Mouse (Mus musculus) lung, adult 2 months (tissue): ENCODE measurements around the gene Ptk6. TPM values are rescaled to one million over a fixed set of nuclear protein-coding genes. Genes with fewer than 3 reads are reported as not detected.
A peak's percentile ranks its signal among the peaks of the same experiment; 100 is the strongest.

ENCODE experiments used
- DNase-seq: peaks from one replicate; pipeline ENCODE4 v3.0.0; 2022
- H3K4me1 ChIP-seq: fragments of 200-500 bp; 2 replicates; pipeline ENCODE4 v1.6.1; 2011; ENCODE audit warnings: low read length; ENCODE audit not compliant: control insufficient read depth, insufficient read depth
- H3K4me3 ChIP-seq: fragments of 200-500 bp; replicated peaks from 2 replicates; pipeline ENCODE3; 2011; ENCODE audit warnings: low read depth, mild to moderate bottlenecking, control low read depth, low read length; ENCODE audit errors: extremely low read depth
- CTCF ChIP-seq: fragments of 200-500 bp; IDR thresholded peaks from 2 replicates; pipeline ENCODE4 v1.5.1; 2011; ENCODE audit warnings: mild to moderate bottlenecking, low read length, control low read depth; ENCODE audit not compliant: insufficient read depth
- POLR2A ChIP-seq: fragments of 200-500 bp; IDR thresholded peaks from 2 replicates; pipeline ENCODE4 v1.6.1; 2011; ENCODE audit warnings: low read depth, mild to moderate bottlenecking, control low read depth, low read length, borderline replicate concordance; ENCODE audit errors: extremely low read depth
- WGBS: fragments of 180-500 bp; shearing (Covaris S2); methylation state at CpG from one replicate; pipeline ENCODE4 v1.1.7; 2018; 5-methylcytosine and 5-hydroxymethylcytosine counted together
- polyA plus RNA-seq: library from polyadenylated mRNA; depleted of rRNA; stranded (reverse); fragments of >200 nt; gene quantifications from 2 replicates; pipeline ENCODE4 v1.2.3, GENCODE M21; 2012; rRNA removed

Gene Ptk6
- 0.29 and 1.6 TPM in 2 replicates for polyA plus RNA-seq

GRCm38 (mm10) chr2:181202422-181202821 is at the start of gene Ptk6:
Ptk6 (minus strand) TSS chr2:181202789.
- H3K4me3 ChIP-seq: no peak within 1 kb of the TSS
- TF ChIP-seq CTCF: no peak
- no peak for TF ChIP-seq POLR2A
- 80% methylated on average over 3 of the region's 3 CpGs for WGBS
- peaks cover 3% of the 10 kb centered on the region for H3K4me1 ChIP-seq
- DNase-seq: no peak

- no peaks in the 10 kb centered on the region for H3K4me1 ChIP-seq
- DNase-seq: no peak
Observed at GRCm38 (mm10) chr2:181251841-181252240, 49.3 kb upstream of the Ptk6 start.

GRCm38 (mm10) chr2:181249217-181249616 is 46.6 kb upstream of the Ptk6 start:
- no peak for DNase-seq
- 82% methylated on average over 10 of the region's 10 CpGs for WGBS
- TF ChIP-seq CTCF (no peak), POLR2A (no peak)

More at GRCm38 (mm10) chr2:181251841-181252240, 49.3 kb upstream of the Ptk6 start:
- WGBS: 85% methylated on average over 1 of the region's 1 CpGs
- TF ChIP-seq POLR2A: no peak
- no peak for TF ChIP-seq CTCF
- H3K4me3 ChIP-seq: no peak overlapping the region

GRCm38 (mm10) chr2:181245031-181245430 is 42.4 kb upstream of the Ptk6 start:
- peaks cover 13% of the 10 kb centered on the region for H3K4me1 ChIP-seq
- WGBS: 46% methylated on average over 2 of the region's 2 CpGs
- no peak overlapping the region for H3K4me3 ChIP-seq
- no peak for TF ChIP-seq POLR2A
- TF ChIP-seq CTCF: no peak
- DNase-seq: no peak

More at GRCm38 (mm10) chr2:181249217-181249616, 46.6 kb upstream of the Ptk6 start:
- Histone ChIP-seq H3K4me3 (no peak overlapping the region), H3K4me1 (no peaks in the 10 kb centered on the region)

GRCm38 (mm10) chr2:181243706-181244394 is 41.3 kb upstream of the Ptk6 start:
- Histone ChIP-seq H3K4me1 (peaks cover 21% of the 10 kb centered on the region), H3K4me3 (peak overlapping the region; percentile 47)
- 24% methylated on average over 11 of the region's 11 CpGs for WGBS
- DNase-seq: no peak
- TF ChIP-seq CTCF (no peak), POLR2A (no peak)

GRCm38 (mm10) chr2:181242314-181242665 is 39.7 kb upstream of the Ptk6 start:
- TF ChIP-seq CTCF: no peak
- no peak for TF ChIP-seq POLR2A
- Histone ChIP-seq H3K4me1 (peaks cover 21% of the 10 kb centered on the region), H3K4me3 (no peak overlapping the region)
- 46% methylated on average over 3 of the region's 3 CpGs for WGBS
- DNase-seq: no peak

GRCm38 (mm10) chr2:181241602-181242313 is 39.2 kb upstream of the Ptk6 start, which contains the start of gene Helz2:
Helz2 (minus strand) TSS chr2:181242027.
- peak; percentile 72 for DNase-seq
- Histone ChIP-seq H3K4me1 (peaks cover 21% of the 10 kb centered on the region), H3K4me3 (peak within 1 kb of the TSS; percentile 76)
- TF ChIP-seq CTCF: no peak
- peak; percentile 93 for TF ChIP-seq POLR2A
- 5% methylated on average over 16 of the region's 16 CpGs for WGBS

- H3K4me3 ChIP-seq: peak overlapping the region; percentile 76
- 85% methylated on average over 13 of the region's 13 CpGs for WGBS
- TF ChIP-seq CTCF: no peak
- DNase-seq: no peak
- H3K4me1 ChIP-seq: peaks cover 21% of the 10 kb centered on the region
Observed at GRCm38 (mm10) chr2:181240806-181241440, 38.3 kb upstream of the Ptk6 start.

GRCm38 (mm10) chr2:181239261-181239660 is 36.7 kb upstream of the Ptk6 start:
- no peak for DNase-seq
- peaks cover 21% of the 10 kb centered on the region for H3K4me1 ChIP-seq
- H3K4me3 ChIP-seq: peak overlapping the region; percentile 26
- TF ChIP-seq POLR2A: no peak
- no peak for TF ChIP-seq CTCF
- WGBS: 81% methylated on average over 9 of the region's 9 CpGs
